7 mouse cellular contexts compared by ENCODE assay signal in the genomic region with DNA sequence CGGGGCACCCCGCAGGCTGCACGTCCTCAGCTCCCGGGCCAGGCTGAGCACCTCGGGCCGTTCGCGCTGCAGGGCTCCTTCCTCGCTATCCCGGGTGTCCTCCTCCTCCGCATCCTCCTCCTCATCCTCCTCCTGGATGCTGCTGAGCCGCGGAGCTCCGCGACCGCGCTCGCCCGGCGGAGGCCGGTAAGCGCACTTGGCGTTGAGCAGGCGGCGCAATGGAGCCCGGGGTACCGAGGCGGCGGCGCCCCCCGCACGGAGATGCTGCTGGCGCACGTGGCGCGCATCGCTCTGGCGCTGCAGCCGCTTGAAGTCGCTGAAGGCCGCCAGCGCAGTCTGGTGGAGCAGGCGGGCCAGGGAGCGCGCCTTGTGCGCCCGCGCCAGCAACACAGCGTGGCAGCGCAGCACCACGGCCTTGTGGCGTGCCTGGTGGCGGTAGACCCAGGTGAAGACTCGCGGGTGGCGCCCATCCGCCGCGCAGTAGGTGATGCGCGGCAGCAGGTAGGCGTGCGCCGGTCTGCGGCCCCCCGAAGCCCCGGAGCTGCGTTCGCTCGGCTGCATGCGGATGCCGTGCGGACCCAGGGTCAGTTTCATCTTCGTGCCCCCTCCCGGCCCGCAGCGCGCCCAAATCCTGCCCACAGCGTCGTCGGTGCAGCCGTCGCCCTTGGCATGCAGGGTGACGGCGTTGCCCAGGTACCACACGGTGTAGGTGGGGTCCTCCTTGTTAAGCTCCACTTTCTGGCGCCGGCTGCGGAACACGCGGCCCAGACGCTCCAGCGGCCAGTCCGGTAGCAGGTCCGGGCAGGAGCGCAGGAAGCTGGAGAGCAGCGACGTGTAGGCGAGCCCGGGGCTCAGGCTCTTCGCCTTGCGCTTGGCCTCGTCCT. TPM values are rescaled to one million over a fixed set of nuclear protein-coding genes. Genes with fewer than 3 reads are reported as not detected.
DNase-seq lines count a peak whose midpoint lies in the region; ATAC-seq and TF ChIP-seq lines count a peak whose summit lies in the region.

No protein-coding gene starts in this region.

- H3K4me2 ChIP-seq in lung, embryonic 15.5 days = peak overlapping the region; percentile 64
- H3K4me2 ChIP-seq in embryonic facial prominence, embryonic 12.5 days (replicated peaks) = peak overlapping the region; percentile 74
- peak overlapping the region; percentile 87 for H3K4me2 ChIP-seq in hindbrain, embryonic 14.5 days (replicated peaks)
- 0 out of 2 replicates have a peak overlapping the region, but pooled peaks have one; percentile 9 for H3K4me2 ChIP-seq in liver, postnatal 0 days (ENCODE audit: low read depth, low read length)
- peak overlapping the region; percentile 58 for H3K4me2 ChIP-seq in stomach, embryonic 16.5 days (ENCODE audit: low read depth, low read length)

- under 1% methylated on average over 103 of the region's 103 CpGs for WGBS in lung, embryonic 15.5 days
- WGBS in embryonic facial prominence, embryonic 12.5 days = under 1% methylated on average over 97 of the region's 103 CpGs
- under 1% methylated on average over 102 of the region's 103 CpGs for WGBS in hindbrain, embryonic 14.5 days
- 3% methylated on average over 87 of the region's 103 CpGs for WGBS in liver, postnatal 0 days (ENCODE audit: insufficient replicate concordance)
- WGBS in stomach, embryonic 16.5 days = 1% methylated on average over 98 of the region's 103 CpGs

- no peak overlapping the region for H3K9ac ChIP-seq in lung, embryonic 15.5 days
- H3K9ac ChIP-seq in embryonic facial prominence, embryonic 12.5 days = peak overlapping the region; percentile 30; the same call in 1 of the 2 replicates
- H3K9ac ChIP-seq in hindbrain, embryonic 14.5 days = peak overlapping the region; percentile 65
- no peak overlapping the region for H3K9ac ChIP-seq in liver, postnatal 0 days (replicated peaks)
- H3K9ac ChIP-seq in stomach, embryonic 16.5 days (ENCODE audit: low read length) = 0 out of 2 replicates have a peak overlapping the region, but pooled peaks have one; percentile 31

- ATAC-seq in lung, embryonic 15.5 days (ENCODE audit: borderline replicate concordance, extremely low read depth, low FRiP score, low TSS enrichment) = no peak
- no peak for ATAC-seq in embryonic facial prominence, embryonic 12.5 days (ENCODE audit: insufficient number of reproducible peaks, insufficient read depth, low FRiP score, low TSS enrichment)
- peak; percentile 57; the same call in 1 of the 2 replicates for ATAC-seq in hindbrain, embryonic 14.5 days (ENCODE audit: low FRiP score)
- ATAC-seq in liver, postnatal 0 days = no peak
- ATAC-seq in stomach, embryonic 16.5 days (ENCODE audit: insufficient read depth, low FRiP score) = 0 out of 2 replicates have a peak, but pooled peaks have one; percentile 21

- H3K4me1 ChIP-seq in lung, embryonic 15.5 days = peaks cover 18% of the 10 kb centered on the region
- peaks cover 20% of the 10 kb centered on the region for H3K4me1 ChIP-seq in embryonic facial prominence, embryonic 12.5 days
- peaks cover 16% of the 10 kb centered on the region; the same call in 1 of the 2 replicates for H3K4me1 ChIP-seq in hindbrain, embryonic 14.5 days (replicated peaks; ENCODE audit: control insufficient read depth, insufficient read depth, low read length)
- no peaks in the 10 kb centered on the region; the same call in 1 of the 2 replicates for H3K4me1 ChIP-seq in liver, postnatal 0 days (ENCODE audit: insufficient read depth)
- H3K4me1 ChIP-seq in stomach, embryonic 16.5 days (ENCODE audit: control insufficient read depth, insufficient read depth, low read length) = peaks cover 18% of the 10 kb centered on the region; the same call in 1 of the 2 replicates

- H3K27ac ChIP-seq in lung, embryonic 15.5 days = no peak overlapping the region
- no peak overlapping the region for H3K27ac ChIP-seq in embryonic facial prominence, embryonic 12.5 days
- H3K27ac ChIP-seq in hindbrain, embryonic 14.5 days = no peak overlapping the region
- H3K27ac ChIP-seq in liver, postnatal 0 days (ENCODE audit: low read depth) = no peak overlapping the region
- H3K27ac ChIP-seq in stomach, embryonic 16.5 days (ENCODE audit: low read length) = no peak overlapping the region

- TF ChIP-seq CTCF in liver, postnatal 0 days (IDR thresholded peaks at IDR 0.05; ENCODE audit: low read depth) = no peak

- H3K4me3 ChIP-seq in lung, embryonic 15.5 days = peak overlapping the region; percentile 35
- H3K4me3 ChIP-seq in embryonic facial prominence, embryonic 12.5 days = peak overlapping the region; percentile 42
- H3K4me3 ChIP-seq in hindbrain, embryonic 14.5 days (replicated peaks; ENCODE audit: low read length) = peak overlapping the region; percentile 50
- peak overlapping the region; percentile 4; the same call in 1 of the 2 replicates for H3K4me3 ChIP-seq in liver, postnatal 0 days (ENCODE audit: low read depth, low read length)
- peak overlapping the region; percentile 38 for H3K4me3 ChIP-seq in stomach, embryonic 16.5 days (replicated peaks; ENCODE audit: low read length)

- no peaks in the 10 kb centered on the region for H3K9me3 ChIP-seq in lung, embryonic 15.5 days
- H3K9me3 ChIP-seq in embryonic facial prominence, embryonic 12.5 days = no peaks in the 10 kb centered on the region
- no peaks in the 10 kb centered on the region for H3K9me3 ChIP-seq in hindbrain, embryonic 14.5 days (ENCODE audit: control insufficient read depth, low read length)
- no peaks in the 10 kb centered on the region for H3K9me3 ChIP-seq in liver, postnatal 0 days (ENCODE audit: low read length)
- H3K9me3 ChIP-seq in stomach, embryonic 16.5 days (replicated peaks; ENCODE audit: control insufficient read depth, low read length) = no peaks in the 10 kb centered on the region

- no peak for TF ChIP-seq EP300 in liver, postnatal 0 days (IDR thresholded peaks at IDR 0.05; ENCODE audit: low read depth)

- H3K36me3 ChIP-seq in lung, embryonic 15.5 days = no peaks in the 10 kb centered on the region
- no peaks in the 10 kb centered on the region for H3K36me3 ChIP-seq in embryonic facial prominence, embryonic 12.5 days
- H3K36me3 ChIP-seq in hindbrain, embryonic 14.5 days (replicated peaks; ENCODE audit: control insufficient read depth, insufficient read depth) = no peaks in the 10 kb centered on the region
- no peaks in the 10 kb centered on the region for H3K36me3 ChIP-seq in liver, postnatal 0 days (replicated peaks; ENCODE audit: insufficient read depth, low read length)
- H3K36me3 ChIP-seq in stomach, embryonic 16.5 days (ENCODE audit: control insufficient read depth, insufficient read depth, low read length) = no peaks in the 10 kb centered on the region

- DNase-seq in lung, postnatal 36 days = no peak
- DNase-seq in hindbrain, embryonic 14.5 days (ENCODE audit: low spot score) = peak; percentile 47
- no peak for DNase-seq in liver, postnatal 0 days
- no peak for DNase-seq in urinary bladder, postnatal 36 days (ENCODE audit: low spot score in 2 of 2)

- H3K27me3 ChIP-seq in lung, embryonic 15.5 days = peaks cover 79% of the 10 kb centered on the region
- H3K27me3 ChIP-seq in embryonic facial prominence, embryonic 12.5 days = peaks cover 78% of the 10 kb centered on the region
- H3K27me3 ChIP-seq in hindbrain, embryonic 14.5 days (ENCODE audit: control insufficient read depth, insufficient read depth, low read length) = peaks cover 83% of the 10 kb centered on the region
- H3K27me3 ChIP-seq in liver, postnatal 0 days (ENCODE audit: insufficient read depth, low read length) = peaks cover 47% of the 10 kb centered on the region
- H3K27me3 ChIP-seq in stomach, embryonic 16.5 days (ENCODE audit: control insufficient read depth, insufficient read depth, low read length) = peaks cover 74% of the 10 kb centered on the region

RNA-seq across cellular contexts. Expression of gene Fam43b, which starts 1.0 kb away (rescaled TPM):
- polyA plus RNA-seq in lung, embryonic 15.5 days (2015; fragmentation: Nextera tagmentation; extraction: Ambion mirVana) = not detected in 2 replicates
- 0.40 and 0.52 TPM in 2 replicates for polyA plus RNA-seq in embryonic facial prominence, embryonic 12.5 days (2016; fragmentation: Nextera tagmentation; extraction: Ambion mirVana)
- 8.8 and 13.6 TPM in 2 replicates for polyA plus RNA-seq in hindbrain, embryonic 14.5 days (2014; fragmentation: Nextera tagmentation; extraction: Ambion mirVana)
- not detected in 2 replicates for polyA plus RNA-seq in liver, postnatal 0 days (2015; fragmentation: Nextera tagmentation; extraction: Ambion mirVana)
- not detected in 2 replicates for polyA plus RNA-seq in stomach, embryonic 16.5 days (2015; fragmentation: Nextera tagmentation; extraction: Ambion mirVana)

RNA-seq across cellular contexts. Expression of gene Cda, which starts 27.5 kb away (rescaled TPM):
- polyA plus RNA-seq in lung, embryonic 15.5 days (2015; fragmentation: Nextera tagmentation; extraction: Ambion mirVana) = 21.7 and 22.9 TPM in 2 replicates
- 5.7 and 6.2 TPM in 2 replicates for polyA plus RNA-seq in embryonic facial prominence, embryonic 12.5 days (2016; fragmentation: Nextera tagmentation; extraction: Ambion mirVana)
- polyA plus RNA-seq in hindbrain, embryonic 14.5 days (2014; fragmentation: Nextera tagmentation; extraction: Ambion mirVana) = 5.2 and 6.4 TPM in 2 replicates
- polyA plus RNA-seq in liver, postnatal 0 days (2015; fragmentation: Nextera tagmentation; extraction: Ambion mirVana) = 17.7 and 24.2 TPM in 2 replicates
- 12.6 and 14.9 TPM in 2 replicates for polyA plus RNA-seq in stomach, embryonic 16.5 days (2015; fragmentation: Nextera tagmentation; extraction: Ambion mirVana)

RNA-seq across cellular contexts. Expression of gene Mul1, which starts 39.1 kb away (rescaled TPM):
- polyA plus RNA-seq in lung, embryonic 15.5 days (2015; fragmentation: Nextera tagmentation; extraction: Ambion mirVana) = 17.6 and 18.3 TPM in 2 replicates
- polyA plus RNA-seq in embryonic facial prominence, embryonic 12.5 days (2016; fragmentation: Nextera tagmentation; extraction: Ambion mirVana) = 18.2 and 19.9 TPM in 2 replicates
- polyA plus RNA-seq in hindbrain, embryonic 14.5 days (2014; fragmentation: Nextera tagmentation; extraction: Ambion mirVana) = 18.5 and 23.1 TPM in 2 replicates
- 17.5 and 20.0 TPM in 2 replicates for polyA plus RNA-seq in liver, postnatal 0 days (2015; fragmentation: Nextera tagmentation; extraction: Ambion mirVana)
- polyA plus RNA-seq in stomach, embryonic 16.5 days (2015; fragmentation: Nextera tagmentation; extraction: Ambion mirVana) = 18.6 and 22.2 TPM in 2 replicates

RNA-seq across cellular contexts. Expression of gene Camk2n1, which starts 58.8 kb away (rescaled TPM):
- 2.8 and 2.9 TPM in 2 replicates for polyA plus RNA-seq in lung, embryonic 15.5 days (2015; fragmentation: Nextera tagmentation; extraction: Ambion mirVana)
- 2.5 and 2.8 TPM in 2 replicates for polyA plus RNA-seq in embryonic facial prominence, embryonic 12.5 days (2016; fragmentation: Nextera tagmentation; extraction: Ambion mirVana)
- 17.1 and 17.2 TPM in 2 replicates for polyA plus RNA-seq in hindbrain, embryonic 14.5 days (2014; fragmentation: Nextera tagmentation; extraction: Ambion mirVana)
- polyA plus RNA-seq in liver, postnatal 0 days (2015; fragmentation: Nextera tagmentation; extraction: Ambion mirVana) = 5.5 and 6.1 TPM in 2 replicates
- 2.8 and 3.2 TPM in 2 replicates for polyA plus RNA-seq in stomach, embryonic 16.5 days (2015; fragmentation: Nextera tagmentation; extraction: Ambion mirVana)

Comparison
In these comparisons a context has a peak if more than half of its experiments do, and no peak if none do; other contexts are left out.
1. ATAC-seq: peak in hindbrain, embryonic 14.5 days (single experiment) and stomach, embryonic 16.5 days (single experiment); none in lung, embryonic 15.5 days (single experiment), embryonic facial prominence, embryonic 12.5 days (single experiment) and liver, postnatal 0 days (single experiment).
2. H3K4me2 ChIP-seq: peak in every context shown above with its lines; median percentile 87 in hindbrain, embryonic 14.5 days; 74 in embryonic facial prominence, embryonic 12.5 days; 64 in lung, embryonic 15.5 days; 58 in stomach, embryonic 16.5 days; 9 in liver, postnatal 0 days.
3. H3K9ac ChIP-seq: peak in embryonic facial prominence, embryonic 12.5 days (single experiment), hindbrain, embryonic 14.5 days (single experiment) and stomach, embryonic 16.5 days (single experiment); none in lung, embryonic 15.5 days (single experiment) and liver, postnatal 0 days (single experiment).
4. Peak in every context shown above with its lines, with median percentiles within 50 percentile points of each other: H3K4me3 ChIP-seq.